26 mouse cellular contexts compared by ENCODE assay signal in the genomic region with DNA sequence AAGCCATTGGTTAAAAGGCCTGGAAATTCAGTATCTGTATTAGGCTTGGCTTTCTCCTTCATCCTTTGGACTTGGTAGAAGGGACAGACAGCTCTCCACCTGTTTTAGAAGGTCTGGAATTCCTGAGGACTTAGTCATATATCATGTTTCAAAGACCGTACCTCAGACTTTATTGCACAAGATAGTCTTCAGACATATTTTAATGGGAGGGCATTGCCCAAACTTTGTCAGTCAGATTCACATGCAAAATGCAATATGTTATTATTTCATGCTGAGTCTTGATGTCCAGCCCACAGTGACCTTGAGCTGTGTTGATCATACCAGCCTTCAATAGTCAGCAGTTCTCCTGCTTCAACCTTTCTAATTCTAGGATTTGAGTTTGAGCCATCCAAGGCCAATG.
DNase-seq lines count a peak whose midpoint lies in the region; TF ChIP-seq lines count a peak whose summit lies in the region.
"Had no signal": no experiment of that assay in that cellular context is flagged by ENCODE, and none has a peak within 500 bp of the region (broad histone marks: within the 10 kb centered on the region; RNA-seq: fewer than 3 reads in every experiment).

No protein-coding gene starts in this region.

- H3K27ac ChIP-seq in kidney, adult 2 months (ENCODE audit: insufficient read depth, low read depth, low read length), result peak overlapping the region; percentile 99
- H3K27ac ChIP-seq in ES-Bruce4 (ENCODE audit: insufficient read depth, low read length), result peak overlapping the region; percentile 93; the same call in 1 of the 2 replicates
- H3K27ac ChIP-seq in embryonic fibroblast, embryonic 13.5 days (ENCODE audit: insufficient read depth, low read length), result 0 out of 2 replicates have a peak overlapping the region, but pooled peaks have one; percentile 1
- H3K27ac ChIP-seq: embryonic facial prominence, embryonic 15.5 days; forebrain, embryonic 13.5 days; heart, embryonic 13.5 days; left cerebral cortex, adult 2 months; limb, embryonic 13.5 days; liver, embryonic 13.5 days; midbrain, embryonic 15.5 days had no signal

- no peak for TF ChIP-seq CTCF in kidney, adult 2 months (conservative IDR thresholded peaks at IDR 0.05; ENCODE audit: insufficient read depth, insufficient read length, low read depth, low read length)
- no peak for TF ChIP-seq CTCF in ES-Bruce4 (IDR thresholded peaks at IDR 0.05; ENCODE audit: low read depth, low read length)
- TF ChIP-seq CTCF in embryonic fibroblast, embryonic 13.5 days (IDR thresholded peaks at IDR 0.05; ENCODE audit: borderline replicate concordance, insufficient read depth, low read length), result no peak

- H3K4me1 ChIP-seq in kidney, adult 2 months (ENCODE audit: control insufficient read depth, insufficient read depth, low read length), result peaks cover 21% of the 10 kb centered on the region
- H3K4me1 ChIP-seq in ES-Bruce4 (ENCODE audit: control insufficient read depth, insufficient read depth, low read length), result peaks cover 2% of the 10 kb centered on the region
- H3K4me1 ChIP-seq in embryonic fibroblast, embryonic 13.5 days (ENCODE audit: control insufficient read depth, insufficient read depth, low read length), result peaks cover 3% of the 10 kb centered on the region
- H3K4me1 ChIP-seq: embryonic facial prominence, embryonic 15.5 days; liver, embryonic 13.5 days had no signal

- H3K27me3 ChIP-seq in kidney, adult 2 months (replicated peaks; ENCODE audit: control insufficient read depth, insufficient read depth, low read length), result no peaks in the 10 kb centered on the region
- no peaks in the 10 kb centered on the region for H3K27me3 ChIP-seq in ES-Bruce4 (ENCODE audit: control insufficient read depth, insufficient read depth, low read length, poor library complexity, severe bottlenecking)
- H3K27me3 ChIP-seq: embryonic facial prominence, embryonic 15.5 days; forebrain, embryonic 13.5 days; heart, embryonic 13.5 days; limb, embryonic 13.5 days; liver, embryonic 13.5 days; midbrain, embryonic 15.5 days; stomach, embryonic 15.5 days had no signal

- intact Hi-C loops in left cerebral cortex, postnatal 36 days (cut with DNase I), result no loop called here

- H3K4me3 ChIP-seq in kidney, adult 2 months (ENCODE audit: insufficient read depth, low read depth, low read length), result no peak overlapping the region
- no peak overlapping the region for H3K4me3 ChIP-seq in ES-Bruce4 (ENCODE audit: low read depth, low read length)
- H3K4me3 ChIP-seq in embryonic fibroblast, embryonic 13.5 days (ENCODE audit: insufficient read depth, low read length), result no peak overlapping the region
- H3K4me3 ChIP-seq: embryonic facial prominence, embryonic 15.5 days; forebrain, embryonic 13.5 days; heart, embryonic 13.5 days; layer of hippocampus, adult 2 months; left cerebral cortex, adult 2 months; limb, embryonic 13.5 days; liver, embryonic 13.5 days; midbrain, embryonic 10.5 days; midbrain, embryonic 15.5 days; stomach, embryonic 15.5 days had no signal

- H3K9ac ChIP-seq in ES-Bruce4 (ENCODE audit: low read depth, poor library complexity, severe bottlenecking), result no peak overlapping the region
- H3K9ac ChIP-seq: embryonic facial prominence, embryonic 15.5 days; forebrain, embryonic 13.5 days; heart, embryonic 13.5 days; limb, embryonic 13.5 days; liver, embryonic 13.5 days; midbrain, embryonic 15.5 days; stomach, embryonic 15.5 days had no signal

- no peak for TF ChIP-seq EP300 in ES-Bruce4 (IDR thresholded peaks at IDR 0.05; ENCODE audit: insufficient read depth, low read depth, low read length)

- DNase-seq in kidney, adult 2 months, result peak; percentile 13
- DNase-seq in kidney, adult 11 months, result no peak
- DNase-seq in 3T3-L1 (ENCODE audit: low read depth, low spot score), result peak; percentile 84
- no peak for DNase-seq in heart, adult 18-20 months
- DNase-seq in left cerebral cortex, postnatal 36 days (ENCODE audit: low spot score in 2 of 2), result no peak
- DNase-seq in lung, postnatal 4 days, result no peak
- DNase-seq: adrenal gland, postnatal 14 days; cerebellum, adult 2 months; cerebellum, postnatal 14 days; heart, postnatal 10 days; kidney, postnatal 36 days; liver, embryonic 13.5 days; lung, adult 18-20 months; right cerebral cortex, postnatal 25 days; thymus, postnatal 14 days had no signal

- H3K9me3 ChIP-seq in ES-Bruce4 (replicated peaks; ENCODE audit: control insufficient read depth, insufficient read depth, low read length, poor library complexity, severe bottlenecking), result no peaks in the 10 kb centered on the region
- H3K9me3 ChIP-seq: embryonic facial prominence, embryonic 15.5 days; forebrain, embryonic 13.5 days; heart, embryonic 13.5 days; limb, embryonic 13.5 days; liver, embryonic 13.5 days; midbrain, embryonic 10.5 days; midbrain, embryonic 15.5 days; stomach, embryonic 15.5 days had no signal

- WGBS in kidney, adult 2 months, result 67% methylated on average over 1 of the region's 1 CpGs

- H3K36me3 ChIP-seq in kidney, adult 2 months (ENCODE audit: control insufficient read depth, insufficient read depth, low read length), result no peaks in the 10 kb centered on the region; the same call in 1 of the 2 replicates
- no peaks in the 10 kb centered on the region for H3K36me3 ChIP-seq in ES-Bruce4 (ENCODE audit: control insufficient read depth, insufficient read depth, low read length, poor library complexity, severe bottlenecking)
- H3K36me3 ChIP-seq: embryonic facial prominence, embryonic 15.5 days; heart, embryonic 13.5 days; limb, embryonic 13.5 days; liver, embryonic 13.5 days; midbrain, embryonic 10.5 days; midbrain, embryonic 15.5 days; stomach, embryonic 15.5 days had no signal

- no peak for TF ChIP-seq POLR2A in kidney, adult 2 months (IDR thresholded peaks at IDR 0.05; ENCODE audit: low read depth, low read length)
- no peak for TF ChIP-seq POLR2A in ES-Bruce4 (IDR thresholded peaks at IDR 0.05; ENCODE audit: insufficient read depth, low read length)
- no peak for TF ChIP-seq POLR2A in embryonic fibroblast, embryonic 13.5 days (IDR thresholded peaks at IDR 0.05; ENCODE audit: low read depth, low read length)

Comparison
In these comparisons a context has a peak if more than half of its experiments do, and no peak if none do; other contexts are left out.
1. DNase-seq: peak in kidney, adult 2 months (single experiment) and 3T3-L1 (single experiment); none in kidney, adult 11 months (single experiment), heart, adult 18-20 months (0 of 2), left cerebral cortex, postnatal 36 days (0 of 2) and lung, postnatal 4 days (0 of 2).
2. H3K27ac ChIP-seq: peak in every context shown above with its lines; median percentile 99 in kidney, adult 2 months; 93 in ES-Bruce4; 1 in embryonic fibroblast, embryonic 13.5 days.